Mouse (Mus musculus) left cerebral cortex, adult 2 months (tissue): ENCODE results near the gene Opcml. TPM values are rescaled to one million over a fixed set of nuclear protein-coding genes. Genes with fewer than 3 reads are reported as not detected.

Source experiments
- DNase-seq, 2 experiments: peaks; one replicate each; pipeline ENCODE4 v3.0.0; 2021 to 2022; ENCODE audit warnings: low spot score in 2 of 2, mixed read lengths in 1 of 2; ENCODE audit errors: extremely low spot score in 1 of 2
- H3K27ac ChIP-seq: fragments of 200-600 bp; 2 replicates; pipeline ENCODE4 v1.8.1; 2022
- H3K4me3 ChIP-seq: fragments of 200-600 bp; 2 replicates; pipeline ENCODE4 v1.8.1; 2022
- CTCF ChIP-seq: fragments of 200-600 bp; IDR thresholded peaks from 2 replicates; pipeline ENCODE4 v1.8.1; 2022; ENCODE audit warnings: antibody characterized with exemption, mild to moderate bottlenecking, moderate library complexity
- intact Hi-C: fragments of 180-260 bp; cut with DNase I; formaldehyde crosslinking; loops from one replicate; pipeline ENCODE4 v1.15.1; 2025
- total RNA-seq, 2 experiments: library from RNA; stranded (reverse); gene quantifications; 2 replicates each; pipeline ENCODE4 v1.2.3; 2021

The Opcml gene
- total RNA-seq, 2 experiments from 2014 or later: 250 to 251 TPM

DNA sequence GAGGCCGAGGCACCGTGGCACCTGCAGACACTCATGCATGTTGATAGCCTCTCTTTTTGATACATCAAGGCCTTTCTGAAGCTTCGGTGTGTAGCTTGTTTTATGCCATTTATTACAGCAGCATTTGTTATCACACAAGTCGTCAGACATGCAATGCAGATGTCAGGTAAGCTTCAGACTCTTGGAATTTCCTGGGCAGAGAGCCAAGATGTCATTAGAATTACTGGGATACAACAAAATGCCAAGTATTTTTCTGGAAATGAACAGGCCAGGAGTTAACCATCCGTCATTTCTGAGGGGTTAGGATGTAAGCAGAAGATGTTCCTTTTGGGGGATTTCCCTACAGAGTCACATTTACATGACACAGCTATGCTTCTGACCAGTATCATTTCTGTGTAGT lies 237.6 kb downstream of the Opcml start:
- intact Hi-C loops: no loop called here
- no peak for DNase-seq
- no peak overlapping the region for H3K4me3 ChIP-seq
- no peak for TF ChIP-seq CTCF
- no peak overlapping the region for H3K27ac ChIP-seq

DNA sequence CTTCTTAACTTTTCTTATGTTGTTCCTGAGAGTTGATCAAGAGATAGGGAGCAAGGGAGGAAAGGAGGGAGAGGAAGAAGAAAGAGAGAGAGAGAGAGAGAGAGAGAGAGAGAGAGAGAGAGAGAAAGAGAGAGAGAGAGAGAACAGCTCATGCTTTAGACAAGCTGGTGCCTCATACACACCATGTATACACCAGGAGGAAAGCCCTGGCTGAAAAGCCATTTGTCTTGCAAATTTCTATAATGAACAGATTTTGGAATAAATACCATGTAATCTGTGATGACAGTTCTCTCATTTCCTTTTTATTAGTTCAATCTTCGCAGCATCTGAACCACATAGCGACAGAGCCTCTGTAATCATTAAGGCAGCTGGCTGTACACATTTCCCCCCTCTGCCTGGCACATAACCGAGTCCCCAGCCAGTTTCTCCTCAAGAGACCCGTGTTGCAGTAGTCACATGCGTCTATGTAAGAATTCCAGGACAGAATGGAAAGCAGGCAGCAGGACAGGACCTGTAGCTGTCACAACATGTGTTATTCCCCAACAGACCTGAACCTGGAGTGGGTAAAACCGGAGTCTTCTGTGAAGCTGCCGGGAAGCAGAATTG lies 238.3 kb downstream of the Opcml start:
- TF ChIP-seq CTCF: no peak
- intact Hi-C loops: no loop called here
- DNase-seq: no peak
- Histone ChIP-seq H3K27ac (no peak overlapping the region; the same call in 1 of the 2 replicates), H3K4me3 (no peak overlapping the region)

DNA sequence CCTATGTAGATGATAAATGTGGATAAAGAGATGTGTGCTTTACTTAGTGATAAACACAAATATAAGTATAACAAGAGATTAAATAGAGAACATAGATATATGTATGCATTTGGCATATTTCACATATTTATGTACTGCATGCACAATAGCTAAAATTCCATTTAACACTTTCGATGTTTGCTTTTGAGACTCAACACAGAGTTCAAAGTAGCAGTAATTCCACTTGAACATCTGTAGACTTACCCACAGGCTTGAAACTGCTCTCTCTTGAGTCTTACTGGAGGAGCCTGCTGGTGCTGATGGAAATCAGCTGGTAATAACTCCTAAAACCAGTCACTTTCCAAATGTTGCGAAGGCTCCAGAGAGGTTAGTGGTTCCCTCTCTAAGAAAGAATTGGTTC lies 258.6 kb downstream of the Opcml start:
- intact Hi-C loops: no loop called here
- no peak for DNase-seq
- no peak for TF ChIP-seq CTCF

DNA sequence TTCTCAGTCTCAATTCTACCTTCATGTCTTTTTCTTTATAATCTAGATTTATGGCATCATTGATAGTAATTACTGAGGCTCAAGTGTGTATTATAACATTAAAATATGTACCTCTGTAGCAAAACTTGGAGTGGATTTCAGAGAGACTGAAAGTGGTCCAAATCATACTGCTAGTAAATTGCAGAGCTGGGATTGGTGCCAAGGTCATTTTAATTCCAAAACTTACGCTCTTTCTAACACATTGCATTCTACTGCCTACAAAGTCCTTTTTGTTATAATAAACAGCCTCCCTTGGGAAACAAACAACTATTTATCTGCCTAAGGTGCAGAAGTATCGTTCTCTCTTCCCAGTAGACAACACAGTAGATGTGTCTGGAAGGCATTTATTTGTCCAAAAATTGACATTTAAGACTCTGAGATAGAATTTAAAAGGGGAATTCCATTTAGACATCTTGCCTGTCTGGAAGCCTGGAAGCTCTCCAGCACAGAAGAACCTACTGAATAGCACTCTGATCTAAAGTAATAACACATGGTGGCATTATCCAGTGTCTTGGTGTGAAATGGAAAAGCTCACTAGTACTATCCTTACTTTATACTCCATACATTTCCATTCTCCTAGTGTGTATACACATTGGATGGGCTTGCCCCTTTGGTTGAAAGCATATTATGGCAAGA lies 266.7 kb downstream of the Opcml start:
- Histone ChIP-seq H3K27ac (no peak overlapping the region), H3K4me3 (no peak overlapping the region)
- DNase-seq: no peak
- intact Hi-C loops: no loop called here
- TF ChIP-seq CTCF: no peak

More for the DNA sequence above, 258.6 kb downstream of the Opcml start:
- Histone ChIP-seq H3K27ac (no peak overlapping the region), H3K4me3 (no peak overlapping the region)

DNA sequence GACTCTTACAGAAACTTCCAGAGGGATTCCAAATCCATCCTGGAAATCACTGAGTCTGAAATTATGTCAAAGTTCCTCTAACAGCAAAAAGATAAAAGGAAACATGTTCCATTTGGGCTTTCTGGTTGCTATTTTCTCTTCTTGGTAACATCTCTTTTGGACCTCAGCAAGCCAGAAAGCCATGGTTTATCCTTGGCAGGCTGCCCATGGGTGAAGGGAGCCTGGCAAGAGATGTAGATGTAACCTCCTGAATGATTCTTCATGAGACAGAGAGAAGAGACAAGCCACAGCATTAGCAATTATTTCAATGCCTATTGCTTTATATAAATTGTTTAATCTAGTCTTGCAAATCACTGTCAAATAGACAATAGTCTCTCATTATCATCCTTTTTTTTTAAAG lies 274.6 kb downstream of the Opcml start:
- H3K27ac ChIP-seq: no peak overlapping the region
- H3K4me3 ChIP-seq: no peak overlapping the region
- intact Hi-C loops: no loop called here
- DNase-seq: no peak
- no peak for TF ChIP-seq CTCF

DNA sequence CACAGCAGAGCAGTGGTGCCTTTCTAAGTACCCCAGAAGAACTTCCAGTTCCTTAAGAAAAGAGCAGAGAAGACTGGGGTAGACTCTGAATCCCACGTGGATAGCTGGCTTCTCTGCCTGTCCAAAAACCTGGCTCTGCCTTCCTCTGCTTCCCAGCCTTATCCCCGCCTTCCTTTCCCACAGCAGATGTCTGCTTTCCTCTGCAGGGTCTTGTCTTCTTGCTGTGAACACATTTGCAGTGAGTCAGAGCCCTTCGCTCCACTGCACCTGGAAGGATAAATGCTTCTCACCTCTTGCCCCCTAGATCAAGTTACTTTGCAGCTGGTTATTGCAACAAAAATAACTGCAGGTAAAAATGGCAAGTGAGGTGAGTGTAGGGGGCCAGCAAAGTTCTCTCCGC lies 290.1 kb downstream of the Opcml start:
- intact Hi-C loops: no loop called here
- no peak for DNase-seq
- TF ChIP-seq CTCF: no peak
- H3K27ac ChIP-seq: no peak overlapping the region
- no peak overlapping the region for H3K4me3 ChIP-seq

DNA sequence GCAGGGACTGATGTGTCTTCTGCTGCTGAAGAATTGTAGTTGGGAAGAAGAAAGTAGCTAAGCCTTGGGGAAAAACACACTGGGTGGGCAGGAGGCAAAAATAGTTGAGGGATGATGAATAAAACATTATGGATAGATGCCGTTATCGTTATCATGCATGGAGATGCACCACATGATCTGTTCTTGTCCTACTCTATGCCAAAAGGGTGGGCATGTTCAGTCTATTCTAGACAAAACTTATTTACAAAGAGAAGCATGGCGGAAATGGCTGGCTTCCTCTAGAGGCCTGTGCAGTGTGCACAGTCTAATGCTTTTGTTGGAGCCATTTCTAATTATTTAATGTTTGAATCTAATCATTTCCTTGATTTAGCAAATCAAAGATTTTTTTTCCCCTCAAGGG lies 293.2 kb downstream of the Opcml start:
- DNase-seq: no peak
- intact Hi-C loops: no loop called here
- Histone ChIP-seq H3K27ac (peak overlapping the region; percentile 57), H3K4me3 (no peak overlapping the region)
- TF ChIP-seq CTCF: no peak

DNA sequence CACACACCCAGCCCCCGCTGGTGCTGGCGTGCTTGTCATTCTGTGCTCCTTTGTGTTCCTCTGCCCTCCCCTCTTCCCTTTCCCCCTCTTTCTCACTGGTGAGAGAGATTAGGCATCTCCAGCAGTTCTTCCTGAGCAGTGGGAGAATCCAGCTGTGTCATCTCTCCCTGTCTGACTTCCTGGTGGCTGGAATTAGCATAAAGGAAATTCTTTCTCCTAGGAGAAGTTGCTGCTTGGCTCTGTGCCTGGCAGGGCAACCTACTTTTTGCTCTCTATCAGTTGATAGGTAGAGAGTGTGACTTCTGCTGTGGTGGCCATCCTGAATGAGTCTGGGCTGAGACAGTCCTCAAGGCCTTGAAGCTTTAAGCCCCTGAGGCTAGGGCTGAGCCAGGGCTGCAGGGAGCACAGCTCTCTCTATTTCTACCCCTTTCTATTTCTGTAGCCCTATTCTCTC lies 293.7 kb downstream of the Opcml start:
- peak in 1 of 2 experiments; percentile 20 for DNase-seq
- intact Hi-C loops: no loop called here
- peak overlapping the region; percentile 57 for H3K27ac ChIP-seq
- no peak overlapping the region for H3K4me3 ChIP-seq
- TF ChIP-seq CTCF: no peak

DNA sequence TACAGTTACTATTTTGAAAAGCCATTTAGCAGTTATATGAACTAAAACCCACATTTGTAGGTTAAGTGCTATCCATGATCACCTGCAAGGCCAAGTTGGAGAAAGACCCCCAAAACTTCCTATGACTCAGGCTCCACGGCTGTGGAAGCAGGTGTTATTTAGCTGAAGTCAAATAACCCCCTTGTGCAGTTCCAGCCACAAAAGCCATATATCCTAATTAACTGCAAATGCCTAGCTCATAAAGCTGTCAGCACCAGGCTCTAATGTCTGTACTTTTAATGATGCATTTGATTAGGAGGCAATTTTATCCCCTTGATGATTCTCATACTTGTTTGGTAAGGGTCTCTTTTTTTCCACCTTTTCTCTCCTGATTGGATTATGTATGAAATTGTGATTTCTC lies 300.8 kb downstream of the Opcml start:
- intact Hi-C loops: no loop called here
- DNase-seq: no peak
- no peak for TF ChIP-seq CTCF
- H3K4me3 ChIP-seq: no peak overlapping the region
- H3K27ac ChIP-seq: no peak overlapping the region

DNA sequence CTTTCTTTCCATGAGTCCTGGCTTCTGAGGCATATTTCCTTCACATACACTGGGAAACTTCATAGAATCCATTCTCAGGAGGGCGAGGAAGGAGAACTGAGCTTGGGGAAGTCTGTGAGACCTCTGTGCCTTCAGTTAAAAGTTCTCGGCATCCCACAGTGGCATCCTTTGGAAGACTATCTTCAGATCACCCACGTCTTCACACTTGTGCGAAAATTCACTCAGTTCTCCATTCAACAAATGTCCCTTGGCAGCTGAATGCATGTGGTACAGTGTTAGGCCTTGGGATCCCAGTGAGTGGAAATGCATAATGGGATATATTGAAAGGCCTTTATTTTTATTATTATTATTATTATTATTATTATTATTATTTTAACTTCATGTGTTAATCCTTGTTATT lies 304.1 kb downstream of the Opcml start:
- no peak for TF ChIP-seq CTCF

DNA sequence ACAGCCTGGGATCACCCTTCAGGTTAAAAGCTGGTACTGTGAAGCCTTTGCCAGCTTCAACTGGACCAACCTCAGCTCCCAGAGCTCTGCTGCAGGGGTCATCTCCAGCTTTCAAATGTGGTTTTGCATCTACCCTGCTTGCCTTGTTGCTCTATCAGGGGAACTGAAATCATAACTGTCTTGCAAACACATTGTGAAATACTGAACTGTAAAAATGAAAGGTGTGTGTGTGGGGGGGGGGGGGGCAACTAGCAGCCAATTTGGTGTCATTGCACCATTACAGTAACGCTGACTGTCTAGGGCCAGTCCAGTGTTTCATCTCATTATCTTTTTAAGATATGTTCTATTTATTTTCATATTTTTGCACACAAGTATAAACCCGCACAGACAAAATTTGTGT lies 305.6 kb downstream of the Opcml start:
- intact Hi-C loops: no loop called here
- TF ChIP-seq CTCF: no peak
- DNase-seq: no peak
- Histone ChIP-seq H3K4me3 (no peak overlapping the region), H3K27ac (no peak overlapping the region)

More for the DNA sequence above, 304.1 kb downstream of the Opcml start:
- H3K27ac ChIP-seq: no peak overlapping the region
- intact Hi-C loops: no loop called here
- DNase-seq: no peak
- no peak overlapping the region for H3K4me3 ChIP-seq

DNA sequence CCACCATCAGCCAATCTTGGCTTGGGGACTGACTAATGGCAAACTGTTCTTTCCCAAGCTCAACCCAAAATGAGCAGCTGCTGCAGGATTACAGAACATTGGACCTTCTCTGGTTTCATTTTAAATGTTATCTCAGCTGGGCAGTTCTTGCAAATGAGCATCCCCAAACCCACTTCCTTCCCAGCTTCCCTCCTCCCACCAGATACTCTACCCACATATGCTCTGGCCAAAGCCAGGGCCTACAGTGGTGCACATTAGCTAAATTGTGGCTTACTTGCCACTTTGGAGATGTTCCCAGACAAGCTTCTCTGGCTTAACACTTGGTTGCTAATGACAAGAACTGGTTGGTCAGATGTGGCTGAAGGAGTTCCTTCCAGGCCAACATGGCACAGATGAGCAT lies 311.4 kb downstream of the Opcml start:
- no peak for TF ChIP-seq CTCF
- Histone ChIP-seq H3K27ac (no peak overlapping the region), H3K4me3 (no peak overlapping the region)
- intact Hi-C loops: no loop called here
- no peak for DNase-seq

DNA sequence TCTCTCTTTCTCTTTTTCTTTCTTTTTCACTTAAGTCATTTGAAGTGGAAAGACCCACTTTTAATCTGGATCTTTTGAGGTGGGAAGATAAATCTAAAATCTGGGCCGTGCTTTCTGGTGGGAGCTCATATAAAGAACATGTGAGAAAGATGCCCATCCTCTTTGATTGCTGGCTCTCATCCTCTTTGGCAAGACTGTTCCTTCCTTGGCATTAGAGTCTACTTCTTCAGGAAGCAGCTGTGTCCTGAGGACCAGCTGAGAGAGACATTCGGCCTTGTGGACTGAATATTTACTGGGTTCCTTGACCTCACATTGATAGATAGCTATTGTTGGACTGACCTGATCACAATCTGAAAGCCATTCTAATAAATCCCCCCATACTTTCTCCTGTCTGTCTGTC lies 331.3 kb downstream of the Opcml start:
- TF ChIP-seq CTCF: no peak
- intact Hi-C loops: no loop called here
- Histone ChIP-seq H3K27ac (no peak overlapping the region), H3K4me3 (no peak overlapping the region)
- no peak for DNase-seq
